Mouse (Mus musculus): ENCODE data around the gene Dhx40. TPM values are rescaled to one million over a fixed set of nuclear protein-coding genes. Genes with fewer than 3 reads are reported as not detected.

Gene Dhx40
- polyA plus RNA-seq (2012; rRNA removed): 25.0 and 29.2 TPM in 2 replicates

GRCm38 (mm10) chr11:86807505-86807989, at the start of gene Dhx40:
Dhx40 (minus strand) TSS chr11:86807746.

GRCm38 (mm10) chr11:86757480-86758371, 49.8 kb downstream of the Dhx40 start, which contains the start of gene Cltc:
Cltc (minus strand) TSS chr11:86757565.

Other genes starting within 250 kb of the Dhx40 start
- 33.8 and 47.8 TPM in 2 replicates for gene Vmp1, start 123.9 kb downstream of the Dhx40 start, polyA plus RNA-seq (2012; rRNA removed)
- gene Ptrh2, start 123.8 kb downstream of the Dhx40 start, polyA plus RNA-seq (2012; rRNA removed): 29.3 and 30.0 TPM in 2 replicates
- 98.9 and 156 TPM in 2 replicates for gene Cltc, start 50.2 kb downstream of the Dhx40 start, polyA plus RNA-seq (2012; rRNA removed)
- 5.4 and 8.1 TPM in 2 replicates for gene Ypel2, start 186.0 kb upstream of the Dhx40 start, polyA plus RNA-seq (2012; rRNA removed)

All from central nervous system, embryonic 11.5 days (tissue).